Mouse (Mus musculus): ENCODE measurements around the gene Trp53i11.

Trp53i11 gene

DNA sequence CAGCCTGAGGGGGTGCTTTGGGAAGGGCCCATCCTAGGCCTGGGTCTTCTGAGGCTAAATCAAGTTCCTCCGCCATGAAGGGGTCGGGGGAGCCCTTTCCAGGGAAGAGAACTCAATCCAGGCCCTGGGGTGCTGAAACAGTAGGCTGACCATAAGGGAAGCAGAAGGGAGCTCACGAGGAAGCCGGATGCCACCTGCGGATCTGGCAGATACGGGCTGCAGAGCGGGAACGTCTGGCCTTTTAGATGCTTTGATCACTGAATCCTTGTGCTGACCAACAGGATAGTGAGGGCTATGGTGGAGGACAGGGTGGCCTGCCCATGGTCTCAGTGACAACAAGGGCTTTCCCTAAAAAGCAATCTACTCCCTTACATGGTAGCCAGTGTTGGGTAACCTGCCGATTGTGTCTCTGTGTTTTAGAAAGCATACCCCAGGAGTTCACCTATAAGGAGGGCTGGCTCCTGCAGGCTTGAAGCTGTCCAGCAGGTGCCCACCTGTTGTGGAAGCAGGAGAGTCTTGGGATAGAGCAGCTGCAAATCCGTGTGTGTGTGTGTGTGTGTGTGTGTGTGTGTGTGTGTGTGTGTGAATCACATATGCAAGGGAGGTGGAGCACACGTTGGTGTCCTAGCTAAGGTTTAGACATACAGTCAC, 56.2 kb downstream of the Trp53i11 start:
- DNase-seq (ENCODE audit: low spot score): no peak

DNA sequence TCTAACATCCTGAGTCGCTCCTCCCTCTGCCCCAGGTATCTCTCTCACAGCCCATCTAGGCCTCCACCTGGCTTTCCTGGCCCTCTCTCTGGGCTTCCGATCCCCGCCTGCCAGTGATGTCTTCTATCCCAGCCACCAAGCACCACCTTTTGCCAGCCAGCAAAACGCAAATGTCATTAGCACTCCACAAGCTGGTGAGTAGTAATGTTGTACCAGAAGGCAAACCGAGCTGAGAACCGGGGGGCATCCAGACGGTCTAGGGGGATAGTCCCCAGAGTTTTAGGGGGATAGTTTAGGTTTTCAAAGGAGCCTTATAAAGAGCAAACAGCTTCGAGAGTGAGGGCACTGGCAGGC, 56.7 kb downstream of the Trp53i11 start:
- no peak for DNase-seq (ENCODE audit: low spot score)

DNA sequence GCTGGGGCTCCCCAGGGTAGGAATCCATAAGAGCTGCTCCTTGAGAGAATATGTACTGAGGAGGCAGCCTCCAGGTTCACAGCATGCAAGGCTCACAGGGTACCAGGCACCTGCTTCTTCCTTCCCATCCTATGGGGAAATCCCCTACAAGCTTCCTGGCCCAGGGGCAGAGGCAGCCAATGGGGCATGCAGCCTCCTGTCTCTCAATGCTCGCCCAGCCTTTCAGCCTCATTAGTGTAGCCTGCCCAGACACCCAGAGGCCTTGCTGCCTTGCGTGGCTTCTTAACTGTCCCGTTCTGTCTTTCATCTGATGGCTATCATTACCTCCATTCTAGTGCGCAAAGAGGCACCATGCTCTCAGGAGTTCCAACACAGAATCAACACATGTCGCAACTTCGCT, 61.7 kb downstream of the Trp53i11 start:
- no peak for DNase-seq (ENCODE audit: low spot score)

DNA sequence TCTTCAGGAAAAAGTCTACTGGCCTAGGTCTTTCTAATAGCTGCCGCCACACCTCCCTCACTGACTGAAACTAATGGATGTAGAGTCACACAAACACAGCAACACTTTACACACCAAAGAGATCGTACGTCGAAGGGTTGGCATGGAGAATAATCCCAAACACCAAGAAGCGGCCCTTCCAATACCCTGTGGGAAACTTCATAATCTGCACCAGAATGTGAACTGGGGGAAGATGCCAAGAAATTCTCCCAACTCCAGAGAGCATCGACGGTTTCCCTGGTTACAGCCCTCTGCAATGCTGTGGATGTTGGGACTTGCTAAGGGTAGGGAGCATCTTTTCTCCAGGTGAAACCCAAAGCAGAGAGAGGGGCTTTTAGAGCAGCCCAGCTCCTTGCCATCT, 63.3 kb downstream of the Trp53i11 start:
- no peak for DNase-seq (ENCODE audit: low spot score)

Data from ovary, postnatal 10 days (tissue).